Mouse (Mus musculus): ENCODE measurements around the gene Krtdap. TPM values are rescaled to one million over a fixed set of nuclear protein-coding genes. Genes with fewer than 3 reads are reported as not detected.
"Not testable (repeated sequence)": the region's sequence is repeated elsewhere in the genome, so short reads cannot be mapped to it uniquely, and the experiment has no call there.

Gene Krtdap
- not detected for total RNA-seq (2022)

- no peak for DNase-seq (ENCODE audit: low spot score in 2 of 2)
These were observed at the start of gene Krtdap for GRCm38 (mm10) chr7:30787377-30788022. Krtdap (plus strand) TSS chr7:30787896.

- DNase-seq (ENCODE audit: low spot score in 2 of 2): not testable (repeated sequence)
These were observed 45.1 kb upstream of the Krtdap start for GRCm38 (mm10) chr7:30742570-30742969.

- not testable (repeated sequence) for DNase-seq (ENCODE audit: low spot score in 2 of 2)
These were observed 44.1 kb upstream of the Krtdap start, which contains the start of gene Gapdhs for GRCm38 (mm10) chr7:30743617-30744016. Gapdhs (minus strand) TSS chr7:30743681.

- DNase-seq (ENCODE audit: low spot score in 2 of 2): no peak
These were observed 43.6 kb upstream of the Krtdap start for GRCm38 (mm10) chr7:30744022-30744598.

- no peak for DNase-seq (ENCODE audit: low spot score in 2 of 2)
These were observed 40.0 kb upstream of the Krtdap start for GRCm38 (mm10) chr7:30747525-30748204.

GRCm38 (mm10) chr7:30749824-30750606 lies 37.7 kb upstream of the Krtdap start:
- DNase-seq (ENCODE audit: low spot score in 2 of 2): no peak

- no peak for DNase-seq (ENCODE audit: low spot score in 2 of 2)
These were observed 36.5 kb upstream of the Krtdap start, which contains the start of gene Sbsn for GRCm38 (mm10) chr7:30751086-30751669. Sbsn (plus strand) TSS chr7:30751471.

GRCm38 (mm10) chr7:30757001-30757400 lies 30.7 kb upstream of the Krtdap start:
- no peak for DNase-seq (ENCODE audit: low spot score in 2 of 2)

GRCm38 (mm10) chr7:30758853-30759252 lies 28.8 kb upstream of the Krtdap start:
- DNase-seq (ENCODE audit: low spot score in 2 of 2): no peak

- DNase-seq (ENCODE audit: low spot score in 2 of 2): no peak
These were observed 25.8 kb upstream of the Krtdap start for GRCm38 (mm10) chr7:30761769-30762352.

- DNase-seq (ENCODE audit: low spot score in 2 of 2): no peak
These were observed 24.2 kb upstream of the Krtdap start, which contains the start of gene Dmkn for GRCm38 (mm10) chr7:30763456-30763855. Dmkn (plus strand) TSS chr7:30763756.

- DNase-seq (ENCODE audit: low spot score in 2 of 2): no peak
These were observed 22.5 kb upstream of the Krtdap start for GRCm38 (mm10) chr7:30765173-30765572.

GRCm38 (mm10) chr7:30766408-30766807 lies 21.3 kb upstream of the Krtdap start:
- DNase-seq (ENCODE audit: low spot score in 2 of 2): no peak

GRCm38 (mm10) chr7:30769236-30769635 lies 18.5 kb upstream of the Krtdap start:
- DNase-seq (ENCODE audit: low spot score in 2 of 2): no peak

- DNase-seq (ENCODE audit: low spot score in 2 of 2): peak in 1 of 2 experiments; percentile 13
These were observed 11.6 kb upstream of the Krtdap start for GRCm38 (mm10) chr7:30776104-30776503.

- no peak for DNase-seq (ENCODE audit: low spot score in 2 of 2)
These were observed 10.6 kb upstream of the Krtdap start for GRCm38 (mm10) chr7:30777081-30777579.

- DNase-seq (ENCODE audit: low spot score in 2 of 2): no peak
These were observed 9.8 kb upstream of the Krtdap start for GRCm38 (mm10) chr7:30777911-30778310.

- DNase-seq (ENCODE audit: low spot score in 2 of 2): no peak
These were observed 5.9 kb upstream of the Krtdap start for GRCm38 (mm10) chr7:30781792-30782191.

GRCm38 (mm10) chr7:30782658-30783057 lies 5.0 kb upstream of the Krtdap start:
- DNase-seq (ENCODE audit: low spot score in 2 of 2): no peak

- DNase-seq (ENCODE audit: low spot score in 2 of 2): no peak
These were observed 2.5 kb upstream of the Krtdap start for GRCm38 (mm10) chr7:30785154-30785553.

Measured in left cerebral cortex, adult 8-10 months (tissue).